Mouse (Mus musculus): ENCODE results near the gene Nfkbiz.

Nfkbiz gene

DNA sequence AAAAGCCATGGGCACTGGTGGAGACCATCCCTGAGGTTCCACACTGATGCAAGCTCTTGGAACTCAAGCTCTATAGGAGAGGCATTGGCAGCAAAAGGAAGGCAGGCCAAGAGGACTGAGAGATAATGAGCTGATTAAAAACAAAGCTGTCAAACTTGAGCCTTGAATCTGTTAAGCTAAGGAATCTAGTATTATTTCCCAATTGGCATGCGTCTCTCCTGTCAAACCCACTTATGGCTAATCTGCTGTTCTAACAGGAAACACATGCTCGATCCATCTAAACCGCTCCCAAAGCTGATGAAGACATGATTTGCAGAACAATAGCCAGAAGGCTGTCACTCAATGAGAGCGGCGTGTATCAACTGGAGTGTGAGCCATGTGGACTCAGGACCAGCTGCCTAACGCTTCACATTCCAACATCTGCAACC, 31.2 kb downstream of the Nfkbiz start:
- no peak for DNase-seq (ENCODE audit: inconsistent age in 2 of 2, low spot score in 1 of 2)

DNA sequence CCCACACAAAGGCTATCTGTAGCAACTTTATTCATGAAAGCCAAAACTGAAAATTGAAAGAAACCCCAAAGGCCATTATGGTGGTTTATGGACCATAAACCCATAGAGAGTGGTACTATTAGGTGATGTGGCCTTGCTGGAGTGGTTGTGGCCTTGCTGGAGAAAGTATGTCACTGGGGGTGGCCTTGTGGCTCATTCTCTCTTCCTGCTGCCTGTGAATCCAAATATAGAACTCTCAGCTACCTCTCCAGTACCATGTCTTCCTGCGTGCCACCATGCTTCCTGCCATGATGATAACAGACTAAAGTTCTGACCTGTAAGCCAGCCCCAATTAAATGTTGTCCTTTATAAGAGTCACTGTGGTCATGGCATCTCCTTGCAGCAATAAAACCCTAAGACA, 33.9 kb downstream of the Nfkbiz start:
- no peak for DNase-seq (ENCODE audit: inconsistent age in 2 of 2, low spot score in 1 of 2)

DNA sequence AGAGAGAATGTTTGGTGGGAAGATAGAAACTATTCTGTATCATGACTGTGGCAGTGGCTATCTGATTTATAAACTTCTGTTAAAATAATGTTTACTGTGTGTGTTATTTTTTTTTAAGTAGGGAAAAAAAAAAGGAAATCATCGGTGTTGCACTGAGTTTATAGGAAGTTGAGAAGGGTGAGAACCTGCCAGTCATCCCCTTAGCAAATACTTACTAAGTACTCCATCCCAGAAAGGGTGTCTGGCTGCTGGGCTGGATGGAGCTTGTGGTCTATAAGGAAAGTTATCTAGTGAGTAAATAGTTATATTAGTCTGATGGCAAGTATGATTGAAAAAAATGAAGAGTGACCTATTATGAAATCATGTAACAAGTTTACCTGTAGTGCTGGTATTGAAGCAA, 37.1 kb downstream of the Nfkbiz start:
- DNase-seq (ENCODE audit: inconsistent age in 2 of 2, low spot score in 1 of 2): no peak

DNA sequence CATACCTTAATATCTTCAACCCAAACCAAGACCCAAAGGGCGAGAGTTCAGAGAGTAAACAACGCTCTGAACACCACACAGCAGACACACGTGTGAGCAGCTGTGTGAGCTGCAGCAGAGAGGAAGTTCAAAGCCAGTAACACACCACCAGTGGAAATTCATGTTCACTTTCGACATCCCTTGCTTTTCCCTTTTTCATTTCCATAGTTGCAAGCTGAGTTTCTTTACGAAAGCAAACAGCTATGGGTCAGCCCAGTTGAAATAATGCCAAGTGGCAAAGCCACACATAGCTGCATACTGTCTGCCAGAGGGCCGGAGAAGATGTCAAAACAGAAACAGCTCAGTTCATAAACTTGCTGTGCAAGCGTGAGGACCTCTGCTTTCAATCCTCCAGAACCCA, 39.9 kb downstream of the Nfkbiz start:
- DNase-seq (ENCODE audit: inconsistent age in 2 of 2, low spot score in 1 of 2): peak in 1 of 2 experiments; percentile 54

DNA sequence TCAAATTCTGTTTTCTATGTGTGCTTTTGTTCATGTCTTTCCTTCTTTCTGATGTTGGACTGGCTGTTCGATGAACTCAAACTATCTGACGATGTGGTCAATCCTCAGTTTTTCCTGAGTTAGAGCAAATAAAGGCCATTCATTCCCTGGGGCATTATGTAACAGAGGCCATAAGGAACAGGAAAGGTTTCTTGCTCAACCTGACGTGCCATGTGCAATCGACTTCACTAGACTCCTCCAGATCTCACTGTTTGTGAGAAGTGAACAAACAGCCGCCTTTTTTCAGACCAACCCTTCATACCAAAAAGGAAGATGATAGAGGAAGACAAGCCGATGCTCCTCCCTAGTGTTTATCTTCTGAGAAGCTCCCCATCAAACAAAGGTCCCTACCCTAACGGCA, 48.4 kb downstream of the Nfkbiz start:
- no peak for DNase-seq (ENCODE audit: inconsistent age in 2 of 2, low spot score in 1 of 2)

DNA sequence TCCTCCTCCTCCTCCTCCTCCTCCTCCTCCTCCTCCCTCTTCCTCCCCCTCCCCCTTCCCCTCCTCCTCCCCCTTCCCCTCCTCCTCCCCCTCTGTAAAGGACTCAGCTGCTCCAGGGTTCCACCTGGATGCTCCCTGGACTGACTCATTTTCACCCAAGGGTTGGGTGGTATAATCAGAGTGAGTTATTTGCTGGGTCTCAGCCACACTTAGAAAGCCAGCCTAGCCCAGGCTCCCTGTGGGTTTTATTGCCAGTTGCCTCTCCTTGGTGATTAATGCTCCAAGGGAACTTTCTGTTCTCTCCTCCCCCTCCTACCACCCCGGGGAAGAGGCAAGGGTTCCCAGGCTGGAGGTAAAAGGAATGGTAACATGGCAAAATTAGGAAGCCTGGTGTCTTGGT, 49.4 kb downstream of the Nfkbiz start:
- DNase-seq (ENCODE audit: inconsistent age in 2 of 2, low spot score in 1 of 2): peak; percentile 34 to 37

DNA sequence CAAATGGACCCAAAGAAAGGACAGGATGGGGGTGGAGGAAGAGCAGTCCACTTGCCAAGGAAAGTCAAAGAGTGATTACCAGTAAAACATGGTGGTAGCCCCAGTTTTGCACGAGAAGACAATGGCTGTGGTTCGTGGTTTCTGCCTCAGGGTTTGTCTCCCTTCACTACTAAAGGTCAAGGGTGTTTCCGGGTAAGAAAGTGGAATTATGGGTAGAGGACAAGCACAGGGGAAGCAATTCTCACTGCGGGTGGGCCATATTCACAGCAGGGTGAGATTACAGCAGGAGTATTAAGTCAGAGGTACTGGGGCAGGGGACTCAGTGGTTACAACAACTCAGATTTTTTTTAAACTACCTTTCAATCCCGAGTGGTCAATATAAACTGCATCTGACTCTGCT, 50.0 kb downstream of the Nfkbiz start:
- no peak for DNase-seq (ENCODE audit: inconsistent age in 2 of 2, low spot score in 1 of 2)

DNA sequence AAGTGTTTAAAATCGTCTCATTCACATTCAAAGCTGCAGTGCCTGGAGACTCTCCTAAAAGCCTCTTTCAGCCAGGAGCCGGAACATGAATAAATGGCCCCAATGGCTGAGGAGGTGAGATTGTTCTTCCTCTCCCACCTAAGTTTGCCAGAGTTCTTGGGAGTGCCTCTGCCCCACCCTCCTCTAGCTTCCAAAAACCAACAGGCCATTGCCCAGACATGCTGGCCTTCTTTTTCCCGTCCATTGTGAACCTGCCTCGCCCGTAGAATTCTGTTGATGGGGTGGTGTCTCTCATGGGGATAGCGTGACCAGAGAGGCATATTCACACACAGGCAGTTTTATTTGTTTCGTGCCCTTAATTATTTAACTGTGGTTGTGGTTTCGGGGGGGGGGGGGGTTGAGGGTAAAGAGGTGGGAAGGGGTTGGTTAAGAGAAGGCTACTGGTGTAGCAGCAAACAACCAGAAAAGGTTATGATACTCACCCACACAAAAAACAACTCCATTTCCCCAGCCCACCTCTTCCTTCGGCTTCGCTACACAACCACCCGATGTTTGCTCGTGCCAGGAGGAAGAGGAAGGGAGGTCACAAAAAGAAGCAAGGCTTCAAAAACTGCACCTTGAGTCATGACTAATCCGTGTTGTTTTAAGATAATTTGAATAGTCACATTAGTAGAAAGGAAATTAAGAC, 51.2 kb downstream of the Nfkbiz start:
- no peak for DNase-seq (ENCODE audit: inconsistent age in 2 of 2, low spot score in 1 of 2)

DNA sequence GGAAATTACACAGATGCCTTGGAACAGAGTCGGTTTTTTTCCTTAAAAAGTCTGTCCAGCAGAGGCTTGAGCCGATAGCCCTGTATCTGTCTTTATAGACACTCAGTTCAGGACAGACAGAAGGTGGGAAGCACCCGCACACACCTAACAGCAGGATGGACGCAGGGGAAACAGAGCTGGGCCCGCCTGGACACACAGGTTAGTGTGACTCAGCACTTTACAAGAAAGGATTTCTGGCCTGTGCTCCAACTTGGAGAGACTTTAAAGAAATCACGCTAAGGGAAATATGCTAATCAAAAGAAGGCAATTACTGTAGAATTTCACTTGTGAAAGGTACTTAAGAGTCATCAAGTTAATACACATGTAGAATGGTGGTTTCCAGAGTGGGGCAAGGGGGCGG, 54.3 kb downstream of the Nfkbiz start:
- DNase-seq (ENCODE audit: inconsistent age in 2 of 2, low spot score in 1 of 2): no peak

DNA sequence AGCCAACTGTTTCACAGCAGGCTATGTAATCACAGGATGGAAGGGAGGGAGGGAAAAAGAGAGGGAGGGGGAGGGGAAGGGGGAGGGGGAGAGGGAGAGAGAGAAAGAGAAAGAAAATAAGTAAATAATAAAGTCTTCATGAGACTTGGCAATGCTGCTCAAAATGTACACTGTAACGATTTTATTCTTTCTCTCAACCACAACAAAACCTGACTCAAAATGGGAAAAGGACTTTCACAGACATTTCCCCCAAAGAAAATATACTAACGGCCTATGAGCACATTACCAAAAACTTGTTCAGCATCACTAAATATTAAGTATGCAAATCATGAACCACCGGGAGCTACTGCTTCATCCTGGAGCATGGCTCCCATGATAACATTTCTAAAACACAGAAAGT, 54.8 kb downstream of the Nfkbiz start:
- no peak for DNase-seq (ENCODE audit: inconsistent age in 2 of 2, low spot score in 1 of 2)

DNA sequence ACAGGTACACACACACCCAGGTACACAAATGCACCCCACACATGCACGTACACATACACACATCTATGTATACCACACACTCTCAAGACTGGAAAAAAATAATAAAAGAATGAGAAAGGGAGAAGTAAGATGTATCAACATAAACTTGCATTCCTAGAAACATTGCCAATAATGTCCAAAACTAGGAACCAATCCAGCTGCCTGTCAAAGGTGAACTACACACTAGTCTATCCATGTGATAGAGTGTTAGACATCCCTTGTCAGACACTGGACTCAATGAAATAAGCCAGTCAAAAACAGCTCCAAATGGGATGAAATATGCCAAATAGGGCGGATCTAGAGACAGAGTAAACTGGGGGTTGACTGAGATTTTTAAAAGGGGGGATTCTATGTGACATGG, 55.8 kb downstream of the Nfkbiz start:
- DNase-seq (ENCODE audit: inconsistent age in 2 of 2, low spot score in 1 of 2): no peak

DNA sequence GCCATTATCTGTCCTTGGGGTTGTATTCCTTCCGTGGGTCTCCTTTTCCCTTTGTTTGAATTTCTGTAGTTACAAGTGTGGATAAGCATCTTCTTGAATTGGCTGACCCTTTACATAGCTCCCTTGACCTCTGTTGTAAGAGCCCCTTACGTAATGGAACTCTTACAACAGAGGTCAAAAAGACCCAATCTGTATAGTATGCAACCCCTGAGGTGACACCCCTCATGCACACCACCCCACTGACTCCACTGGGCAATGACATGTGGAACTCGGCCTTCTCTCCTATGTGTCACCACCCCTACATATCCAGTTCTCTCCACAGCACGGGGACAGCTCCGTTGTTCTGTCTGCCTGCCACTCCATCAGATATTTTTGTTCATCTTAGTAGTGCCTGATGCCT, 56.9 kb downstream of the Nfkbiz start:
- peak in 1 of 2 experiments; percentile 68 for DNase-seq (ENCODE audit: inconsistent age in 2 of 2, low spot score in 1 of 2)

DNA sequence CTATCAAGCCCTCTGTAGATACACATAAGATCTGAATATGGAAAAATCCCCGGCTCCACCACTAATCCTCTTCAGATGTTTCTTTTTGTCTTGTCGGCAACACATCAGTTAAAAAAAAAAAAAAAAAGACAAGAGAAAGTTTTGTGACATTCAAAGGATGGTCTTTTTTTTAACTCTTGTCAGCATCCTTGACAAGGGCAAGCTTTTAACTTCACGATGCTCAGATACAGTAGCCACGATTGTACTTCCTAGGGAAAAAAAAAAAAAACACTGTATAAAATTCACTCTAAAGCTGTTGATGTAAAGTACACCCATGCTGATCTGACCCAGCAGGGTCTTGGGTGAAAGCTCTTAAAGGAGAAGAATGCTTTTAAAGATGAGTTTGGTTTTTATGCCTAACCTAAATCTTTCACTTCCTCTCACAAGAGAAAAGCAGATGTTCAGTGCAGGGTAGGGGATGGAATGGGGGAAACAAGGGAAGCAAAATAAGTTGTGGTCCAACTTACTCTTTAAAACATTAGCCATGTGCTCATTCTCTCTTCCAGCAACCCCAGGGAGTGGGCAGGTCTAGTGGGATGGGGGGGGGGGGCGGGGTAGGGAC, 57.6 kb downstream of the Nfkbiz start:
- no peak for DNase-seq (ENCODE audit: inconsistent age in 2 of 2, low spot score in 1 of 2)

DNA sequence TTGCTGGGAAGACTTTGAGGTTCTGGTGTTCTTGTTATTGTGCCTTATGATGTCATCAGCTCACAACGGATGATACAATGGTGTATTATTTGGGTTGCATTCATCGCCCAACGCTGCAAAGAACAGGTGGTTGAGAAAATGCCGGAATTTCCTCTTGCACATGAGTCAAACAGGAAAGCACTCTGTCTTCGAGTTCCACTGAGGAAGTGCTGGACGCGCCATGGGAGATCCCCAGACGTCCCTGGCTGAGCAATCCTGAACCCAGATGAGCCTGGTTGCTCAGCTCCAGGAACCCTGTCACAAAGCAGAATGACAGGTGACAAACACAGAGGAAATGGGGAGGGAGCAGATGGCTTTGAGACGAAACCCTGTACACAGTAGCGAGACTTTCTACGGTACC, 62.4 kb downstream of the Nfkbiz start:
- no peak for DNase-seq (ENCODE audit: inconsistent age in 2 of 2, low spot score in 1 of 2)

DNA sequence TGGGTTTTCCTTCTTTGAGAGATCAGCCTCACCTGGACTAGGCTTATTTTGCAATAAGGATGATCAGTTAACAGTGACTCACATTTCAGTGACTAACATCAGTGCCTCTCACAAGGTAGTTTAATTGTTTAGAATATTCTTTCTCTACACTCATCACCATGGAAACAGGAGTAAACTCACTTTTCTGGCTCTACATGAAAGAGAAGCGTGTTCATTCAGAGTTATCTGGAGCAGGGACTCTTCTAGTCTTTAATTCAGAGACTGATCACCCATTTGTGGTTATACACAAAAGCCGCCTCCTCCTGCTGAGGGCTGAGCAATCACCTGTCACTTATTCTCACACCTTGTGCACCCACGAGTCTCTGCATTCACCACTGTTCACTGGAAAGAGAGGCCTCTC, 68.5 kb downstream of the Nfkbiz start:
- peak in 1 of 2 experiments; percentile 32 for DNase-seq (ENCODE audit: inconsistent age in 2 of 2, low spot score in 1 of 2)

Measured in adrenal gland, adult (tissue).